Mouse (Mus musculus) cortical plate, adult 2 months (tissue): ENCODE data around the gene Kifc1. TPM values are rescaled to one million over a fixed set of nuclear protein-coding genes. Genes with fewer than 3 reads are reported as not detected.
"Not testable (repeated sequence)": the region's sequence is repeated elsewhere in the genome, so short reads cannot be mapped to it uniquely, and the experiment has no call there.

Experiments used
- H3K27ac ChIP-seq: fragments of 200-500 bp; 2 replicates; pipeline ENCODE4 v1.5.1; 2012; ENCODE audit warnings: low read length, control low read depth, inconsistent platforms; ENCODE audit not compliant: insufficient read depth
- H3K4me1 ChIP-seq: fragments of 200-500 bp; 2 replicates; pipeline ENCODE4 v1.6.1; 2011; ENCODE audit warnings: low read length; ENCODE audit not compliant: control insufficient read depth, insufficient read depth
- H3K4me3 ChIP-seq: fragments of 200-500 bp; 2 replicates; pipeline ENCODE4 v1.5.1; 2011; ENCODE audit warnings: mild to moderate bottlenecking, low read length, control low read depth; ENCODE audit not compliant: insufficient read depth
- CTCF ChIP-seq: fragments of 200-500 bp; IDR thresholded peaks from 2 replicates; pipeline ENCODE4 v1.5.1; 2011; ENCODE audit warnings: mild to moderate bottlenecking, control low read depth, low read length; ENCODE audit not compliant: insufficient read depth; ENCODE audit errors: extremely low read depth
- POLR2A ChIP-seq: fragments of 200-500 bp; IDR thresholded peaks from 2 replicates; pipeline ENCODE4 v1.6.1; 2011; ENCODE audit warnings: mild to moderate bottlenecking, low read length, control low read depth; ENCODE audit not compliant: insufficient read depth; ENCODE audit errors: extremely low read depth
- polyA plus RNA-seq: library from polyadenylated mRNA; depleted of rRNA; stranded (reverse); fragments of >200 nt; gene quantifications from 2 replicates; pipeline ENCODE4 v1.2.3, GENCODE M21; 2012

Gene Kifc1
- polyA plus RNA-seq, 1 experiment, result 2.3 TPM

DNA sequence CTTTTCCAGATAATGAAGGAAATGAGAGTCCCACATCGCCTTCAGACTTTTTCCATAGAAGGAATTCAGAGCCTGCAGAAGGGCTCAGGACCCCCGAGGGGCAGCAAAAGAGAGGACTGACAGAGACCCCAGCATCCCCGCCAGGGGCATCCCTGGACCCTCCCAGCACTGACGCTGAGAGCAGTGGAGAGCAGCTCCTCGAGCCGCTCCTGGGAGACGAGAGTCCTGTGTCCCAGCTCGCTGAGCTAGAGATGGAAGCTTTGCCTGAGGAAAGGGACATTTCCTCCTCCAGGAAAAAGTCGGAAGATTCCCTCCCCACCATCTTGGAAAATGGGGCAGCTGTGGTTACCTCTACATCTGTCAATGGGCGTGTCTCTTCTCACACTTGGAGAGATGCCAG, 22.8 kb upstream of the Kifc1 start:
- Histone ChIP-seq H3K27ac (no peak overlapping the region), H3K4me3 (no peak overlapping the region), H3K4me1 (peaks cover 1% of the 10 kb centered on the region; the same call in 1 of the 2 replicates)
- TF ChIP-seq POLR2A (no peak), CTCF (no peak)

DNA sequence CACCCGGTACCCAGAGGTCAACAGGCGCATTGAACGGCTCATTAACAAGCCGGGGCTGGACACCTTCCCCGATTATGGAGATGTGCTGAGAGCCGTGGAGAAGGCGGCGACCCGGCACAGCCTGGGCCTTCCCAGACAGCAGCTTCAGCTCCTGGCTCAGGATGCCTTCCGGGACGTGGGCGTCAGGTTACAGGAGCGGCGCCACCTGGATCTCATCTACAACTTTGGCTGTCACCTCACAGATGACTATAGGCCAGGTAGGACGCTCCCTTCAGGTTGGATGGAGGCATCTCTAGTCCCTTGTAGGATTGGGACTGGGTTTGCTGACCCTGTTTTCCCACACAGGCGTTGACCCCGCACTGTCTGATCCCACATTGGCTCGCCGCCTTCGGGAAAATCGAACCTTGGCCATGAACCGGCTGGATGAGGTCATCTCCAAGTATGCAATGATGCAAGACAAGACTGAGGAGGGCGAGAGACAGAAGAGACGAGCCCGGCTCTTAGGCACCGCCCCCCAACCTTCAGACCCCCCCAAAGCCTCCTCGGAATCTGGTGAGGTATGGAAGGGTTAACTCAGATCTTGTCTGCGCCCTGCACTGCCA, 21.5 kb upstream of the Kifc1 start:
- no peak overlapping the region for H3K27ac ChIP-seq
- no peak for TF ChIP-seq CTCF
- TF ChIP-seq POLR2A, result no peak
- H3K4me3 ChIP-seq, result no peak overlapping the region
- peaks cover 1% of the 10 kb centered on the region; the same call in 1 of the 2 replicates for H3K4me1 ChIP-seq

DNA sequence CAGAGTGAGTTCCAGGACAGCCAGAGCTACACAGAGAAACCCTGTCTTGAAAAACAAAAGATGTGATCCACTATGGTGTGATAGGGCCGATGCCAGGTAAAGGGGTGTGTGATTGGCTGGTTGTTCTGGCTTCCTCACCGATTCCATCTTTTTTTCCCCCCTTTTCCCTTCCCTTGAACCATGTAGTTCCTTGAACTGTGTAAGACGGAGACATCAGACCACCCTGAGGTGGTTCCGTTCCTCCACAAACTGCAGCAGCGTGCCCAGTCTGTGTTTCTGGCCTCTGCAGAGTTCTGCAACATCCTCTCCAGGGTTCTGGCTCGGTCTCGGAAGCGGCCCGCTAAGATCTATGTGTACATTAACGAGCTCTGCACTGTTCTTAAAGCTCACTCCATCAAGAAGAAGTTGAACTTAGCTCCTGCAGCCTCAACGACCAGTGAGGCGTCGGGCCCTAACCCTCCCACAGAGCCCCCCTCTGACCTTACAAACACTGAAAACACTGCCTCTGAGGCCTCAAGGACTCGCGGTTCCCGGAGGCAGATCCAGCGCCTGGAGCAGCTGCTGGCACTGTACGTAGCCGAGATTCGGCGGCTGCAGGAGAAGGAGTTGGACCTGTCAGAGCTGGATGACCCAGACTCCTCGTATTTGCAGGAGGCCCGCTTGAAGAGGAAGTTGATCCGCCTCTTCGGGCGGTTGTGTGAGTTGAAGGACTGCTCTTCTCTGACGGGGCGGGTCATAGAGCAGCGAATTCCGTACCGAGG, 20.8 kb upstream of the Kifc1 start:
- Histone ChIP-seq H3K27ac (no peak overlapping the region), H3K4me1 (peaks cover 1% of the 10 kb centered on the region; the same call in 1 of the 2 replicates), H3K4me3 (no peak overlapping the region)
- TF ChIP-seq POLR2A (no peak), CTCF (no peak)

DNA sequence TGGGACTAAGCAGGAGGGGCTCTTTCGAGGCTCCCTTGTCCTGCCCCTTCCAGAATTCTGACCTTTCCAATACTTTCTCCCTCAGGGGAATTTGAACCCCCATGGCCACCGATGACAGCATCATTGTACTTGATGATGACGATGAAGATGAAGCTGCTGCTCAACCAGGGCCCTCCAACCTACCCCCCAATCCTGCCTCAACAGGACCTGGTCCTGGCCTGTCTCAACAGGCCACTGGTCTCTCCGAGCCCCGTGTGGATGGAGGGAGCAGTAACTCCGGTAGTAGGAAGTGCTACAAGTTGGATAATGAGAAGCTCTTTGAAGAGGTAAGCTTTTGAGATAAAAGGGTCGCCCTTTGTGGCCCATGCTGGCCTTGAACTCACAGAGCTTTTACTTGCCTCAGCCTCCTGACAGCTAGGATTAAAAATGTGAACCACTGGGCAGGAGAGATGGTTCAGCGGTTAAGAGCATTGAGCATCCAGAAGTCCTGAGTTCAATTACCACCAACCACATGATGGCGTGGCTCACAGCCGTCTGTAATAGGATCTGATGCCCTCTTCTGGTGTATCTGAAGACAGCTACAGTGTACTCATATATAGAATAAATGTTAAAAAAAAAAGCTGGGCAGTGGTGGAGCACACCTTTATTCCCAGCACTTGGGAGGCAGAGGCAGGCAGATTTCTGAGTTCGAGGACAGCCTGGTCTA, 20.0 kb upstream of the Kifc1 start:
- TF ChIP-seq CTCF, result no peak
- no peak for TF ChIP-seq POLR2A
- no peak overlapping the region for H3K27ac ChIP-seq
- peak overlapping the region; percentile 85; the same call in 1 of the 2 replicates for H3K4me3 ChIP-seq
- peaks cover 1% of the 10 kb centered on the region; the same call in 1 of the 2 replicates for H3K4me1 ChIP-seq

DNA sequence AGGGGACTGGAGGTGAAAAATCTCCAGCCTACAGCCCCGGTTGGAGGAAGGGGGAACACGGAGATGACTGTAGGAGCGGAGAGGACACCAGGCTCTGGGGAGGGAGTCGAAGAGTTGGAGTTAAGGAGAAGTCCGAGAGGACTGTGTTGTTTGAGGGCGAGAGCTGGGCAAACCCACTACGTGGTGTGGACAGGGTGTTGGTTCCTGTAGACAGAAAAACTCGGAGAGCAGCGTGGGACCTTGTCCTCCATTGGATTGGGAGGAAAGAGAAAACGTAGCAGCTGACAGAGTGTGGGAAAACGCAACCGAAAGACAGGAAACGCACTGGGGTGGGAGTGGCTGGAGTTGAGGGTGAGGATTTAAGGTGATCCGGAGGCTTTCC, 19.4 kb upstream of the Kifc1 start:
- Histone ChIP-seq H3K4me1 (peaks cover 1% of the 10 kb centered on the region; the same call in 1 of the 2 replicates), H3K4me3 (peak overlapping the region; percentile 85), H3K27ac (peak overlapping the region; percentile 79)
- TF ChIP-seq POLR2A (no peak), CTCF (no peak)

DNA sequence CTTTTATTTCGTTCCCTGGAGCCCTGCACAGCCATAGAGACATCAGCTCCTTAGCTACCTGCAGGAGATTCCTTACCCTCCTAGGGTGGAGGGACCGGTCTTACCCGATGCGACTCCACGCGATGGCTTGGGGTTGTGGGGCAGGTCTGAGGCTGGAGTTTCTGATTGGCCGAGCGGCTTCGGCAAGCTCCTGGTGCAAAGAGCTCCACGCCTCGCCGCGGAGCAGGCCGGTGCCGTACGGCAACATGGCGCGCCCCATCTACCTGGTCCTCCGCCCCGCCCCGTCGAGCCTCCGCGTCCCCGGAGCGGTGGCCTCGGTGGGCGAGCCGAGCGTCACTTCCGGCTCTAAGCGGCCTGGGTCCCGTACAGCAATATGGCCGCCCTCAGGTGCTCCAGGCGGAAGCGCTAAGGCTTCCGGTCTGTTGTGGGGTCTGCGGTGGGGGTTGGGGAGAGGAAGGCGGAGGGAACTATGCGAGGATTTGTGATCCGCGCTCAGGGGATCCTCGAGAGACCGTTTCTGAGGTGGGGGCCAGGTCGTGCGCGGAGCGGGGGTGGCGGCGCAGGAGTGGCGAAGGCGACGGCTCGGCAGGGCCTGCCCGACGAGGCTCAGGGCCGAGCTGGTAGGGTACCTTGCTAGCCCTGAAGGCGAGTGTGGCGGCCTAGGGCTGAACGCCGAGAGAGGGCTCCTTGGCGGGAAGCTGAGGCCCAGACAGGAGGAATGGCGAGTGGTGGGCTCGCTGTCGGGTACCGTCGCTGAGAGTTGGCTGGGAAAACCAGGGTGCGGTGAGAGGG, 18.8 kb upstream of the Kifc1 start, which contains the start of gene Daxx:
Daxx (plus strand) TSS at position 338 of the 792 bp plus-strand sequence.
- peaks cover 1% of the 10 kb centered on the region; the same call in 1 of the 2 replicates for H3K4me1 ChIP-seq
- peak within 1 kb of the TSS; percentile 79 for H3K27ac ChIP-seq
- TF ChIP-seq POLR2A (peak; percentile 80), CTCF (no peak)
- H3K4me3 ChIP-seq, result peak within 1 kb of the TSS; percentile 85

DNA sequence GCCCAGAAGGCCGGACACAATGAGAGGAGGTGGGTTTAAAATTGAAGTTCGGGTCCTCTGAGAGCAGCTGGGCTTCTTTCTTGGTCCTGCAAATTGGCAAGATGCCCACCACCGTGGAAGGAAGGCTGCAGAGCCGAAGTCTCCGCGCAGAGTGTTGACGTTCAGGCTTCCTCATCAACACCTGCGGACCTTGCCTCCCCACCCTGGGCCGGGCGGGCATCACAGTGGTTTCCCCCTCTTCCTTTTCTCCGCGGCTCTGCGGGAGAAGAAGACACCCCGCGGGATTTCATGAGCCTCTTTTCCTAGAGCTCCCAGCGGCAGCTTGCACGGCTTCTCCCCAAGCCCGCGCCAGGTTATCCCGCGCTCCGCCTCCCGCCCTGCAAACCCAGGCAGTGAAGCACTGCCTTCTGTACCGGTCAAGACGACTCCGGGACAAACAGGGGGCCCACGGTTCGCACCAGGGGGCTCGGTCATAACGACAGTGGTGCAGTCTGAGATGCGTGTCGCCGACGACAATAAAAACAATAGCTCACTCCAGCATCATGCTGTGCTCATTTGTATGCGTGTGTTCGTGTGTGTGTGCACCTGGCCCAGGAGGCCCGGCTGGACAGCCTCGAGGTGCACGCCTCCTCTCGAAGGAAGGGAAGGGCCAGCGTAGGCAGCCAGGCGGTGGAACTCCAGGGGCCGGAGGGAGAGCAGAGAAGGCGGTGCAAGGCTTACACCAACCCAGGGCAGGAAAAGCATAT, 18.0 kb upstream of the Kifc1 start:
- TF ChIP-seq CTCF (no peak), POLR2A (no peak)
- peak overlapping the region; percentile 33 for H3K27ac ChIP-seq
- peak overlapping the region; percentile 85 for H3K4me3 ChIP-seq
- H3K4me1 ChIP-seq, result peaks cover 1% of the 10 kb centered on the region; the same call in 1 of the 2 replicates

DNA sequence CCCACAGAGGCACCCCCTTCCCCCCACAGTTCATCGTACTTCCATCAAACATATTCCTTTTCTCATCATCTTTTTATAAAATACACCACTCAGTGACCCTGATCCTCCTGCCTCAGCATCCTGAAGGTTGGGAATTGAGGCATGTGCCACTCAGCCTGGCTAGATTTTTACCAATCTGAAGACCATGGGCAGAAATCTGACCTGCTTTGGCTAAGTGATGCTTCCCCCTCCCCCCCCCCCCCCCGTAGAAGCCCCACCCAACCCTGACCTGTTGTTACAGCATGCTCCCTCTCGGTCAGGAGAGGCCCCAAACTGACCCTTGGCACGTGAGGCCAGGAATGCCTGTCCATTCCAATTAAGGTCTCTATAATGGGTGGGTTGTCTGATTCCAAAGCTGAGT, 14.4 kb upstream of the Kifc1 start, which contains the start of gene Platr17:
Platr17 (plus strand) TSS at position 301 of the 400 bp plus-strand sequence.
- H3K4me1 ChIP-seq, H3K4me3 ChIP-seq, H3K27ac ChIP-seq: not testable (repeated sequence)

DNA sequence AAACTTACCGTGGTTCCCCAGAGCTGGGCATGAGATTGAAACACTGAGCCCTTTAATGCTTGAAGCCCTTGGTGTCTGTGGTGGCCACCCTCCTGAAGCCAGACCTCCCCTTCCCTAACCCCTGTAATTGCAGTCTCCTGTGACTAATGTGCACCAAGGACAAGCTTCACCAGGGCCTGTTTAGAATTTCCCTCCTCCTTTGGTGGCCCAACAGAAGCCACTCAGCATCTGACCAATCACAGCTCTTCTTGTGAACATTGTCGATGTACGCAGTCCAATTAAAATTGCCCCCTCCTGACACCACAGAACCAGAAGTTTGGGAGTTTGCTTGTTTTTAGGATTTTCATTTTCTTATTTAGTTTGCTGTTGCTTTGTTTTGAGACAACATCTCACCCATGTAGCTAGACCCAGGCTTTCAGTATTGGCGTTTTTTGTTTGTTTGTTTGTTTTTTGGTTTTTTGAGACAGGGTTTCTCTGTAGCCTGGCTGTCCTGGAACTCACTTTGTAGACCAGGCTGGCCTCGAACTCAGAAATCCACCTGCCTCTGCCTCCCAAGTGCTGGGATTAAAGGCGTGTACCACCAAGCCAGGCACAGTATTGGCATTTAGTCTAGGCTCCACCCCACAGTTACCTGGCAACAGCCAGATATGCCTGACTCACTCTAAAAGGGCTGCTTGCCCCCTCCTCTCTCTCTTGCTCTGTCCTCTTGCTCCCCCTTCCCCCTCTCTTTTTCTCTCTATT, 13.6 kb upstream of the Kifc1 start:
- not testable (repeated sequence) for H3K27ac ChIP-seq, H3K4me1 ChIP-seq, H3K4me3 ChIP-seq
